Mouse (Mus musculus) activated CD4-positive, CD25-positive, alpha-beta regulatory T cell (primary cell): ENCODE measurements around the gene Clec4d. TPM values are rescaled to one million over a fixed set of nuclear protein-coding genes. Genes with fewer than 3 reads are reported as not detected.

Experiments
- polyA plus RNA-seq, 2 experiments: library from polyadenylated mRNA; unstranded; fragments of 100-300 nt; shearing (Covaris generic); gene quantifications; one replicate each; pipeline ENCODE4 v1.2.1; 2017

The Clec4d gene
- polyA plus RNA-seq: not detected

GRCm38 (mm10) chr6:123261555-123262161 is at the start of gene Clec4d:
Gene Clec4d, plus strand, starts transcription at chr6:123262111.

DNA sequence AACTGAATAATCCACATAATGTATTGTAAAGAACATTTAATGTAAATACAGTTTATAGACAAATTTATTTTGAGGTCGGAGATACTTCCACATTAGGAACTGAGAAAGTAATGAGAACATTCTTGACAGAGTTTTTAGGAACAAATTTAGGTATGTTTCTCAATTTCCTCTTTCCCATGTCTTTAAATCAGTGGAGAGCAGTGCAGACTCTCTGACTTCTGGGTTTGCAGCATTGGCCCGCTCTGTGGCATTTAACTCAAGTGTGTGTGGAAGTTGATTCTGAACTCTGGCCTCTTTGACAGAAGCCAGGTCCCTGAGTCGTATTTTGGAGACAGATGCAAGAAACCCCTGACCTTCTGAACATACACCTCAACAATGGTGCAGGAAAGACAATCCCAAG is 32.3 kb upstream of the Clec4d start, which contains the start of gene Clec4n:
Gene Clec4n, plus strand, starts transcription at position 200 of the 400 bp plus-strand sequence.

GRCm38 (mm10) chr6:123289753-123290152 is 27.8 kb downstream of the Clec4d start, which contains the start of gene Clec4e:
Gene Clec4e, minus strand, starts transcription at chr6:123289870.

GRCm38 (mm10) chr6:123308033-123308432 is 46.1 kb downstream of the Clec4d start, which contains the start of gene Vmn2r19:
Gene Vmn2r19, plus strand, starts transcription at chr6:123308333.

Other genes starting within 250 kb of the Clec4d start
- under 1 TPM in 1 of 2 experiments, not detected in 1; 0.66 TPM for gene Clec4b1, start 212.1 kb upstream of the Clec4d start, polyA plus RNA-seq
- gene Clec4a2, start 155.7 kb upstream of the Clec4d start, polyA plus RNA-seq: 1 to 10 TPM in 1 of 2 experiments, under 1 TPM in 1; 0.57 to 1.8 TPM
- gene Clec4b2, start 89.2 kb upstream of the Clec4d start, polyA plus RNA-seq: not detected
- gene Clec4n, start 32.3 kb upstream of the Clec4d start, polyA plus RNA-seq: 10 to 100 TPM in 1 of 2 experiments, 1 to 10 TPM in 1; 1.3 to 14.6 TPM
- under 1 TPM in 1 of 2 experiments, not detected in 1; 0.72 TPM for gene Clec4e, start 27.8 kb downstream of the Clec4d start, polyA plus RNA-seq
- gene Vmn2r19, start 46.2 kb downstream of the Clec4d start, polyA plus RNA-seq: under 1 TPM in 1 of 2 experiments, not detected in 1; 0.12 TPM
- gene Vmn2r20, start 156.0 kb downstream of the Clec4d start, polyA plus RNA-seq: under 1 TPM; 0.01 to 0.16 TPM